Mouse (Mus musculus): ENCODE results near the gene Oxsr1. TPM values are rescaled to one million over a fixed set of nuclear protein-coding genes. Genes with fewer than 3 reads are reported as not detected.
"Not testable (repeated sequence)": the region's sequence is repeated elsewhere in the genome, so short reads cannot be mapped to it uniquely, and the experiment has no call there.

Oxsr1 gene
- total RNA-seq, 2 experiments from 2014 or later = 16.8 to 35.1 TPM

GRCm38 (mm10) chr9:119276321-119276720 lies 45.9 kb downstream of the Oxsr1 start:
- ATAC-seq (ENCODE audit: poor library complexity, severe bottlenecking) = no peak

GRCm38 (mm10) chr9:119274814-119275213 lies 47.4 kb downstream of the Oxsr1 start:
- not testable (repeated sequence) for ATAC-seq (ENCODE audit: poor library complexity, severe bottlenecking)

GRCm38 (mm10) chr9:119271496-119271895 lies 50.7 kb downstream of the Oxsr1 start:
- ATAC-seq (ENCODE audit: poor library complexity, severe bottlenecking) = no peak

GRCm38 (mm10) chr9:119268588-119269145 lies 53.6 kb downstream of the Oxsr1 start:
- no peak for ATAC-seq (ENCODE audit: poor library complexity, severe bottlenecking)

GRCm38 (mm10) chr9:119268120-119268519 lies 54.1 kb downstream of the Oxsr1 start:
- ATAC-seq (ENCODE audit: poor library complexity, severe bottlenecking) = no peak

GRCm38 (mm10) chr9:119266121-119266395 lies 56.2 kb downstream of the Oxsr1 start:
- ATAC-seq (ENCODE audit: poor library complexity, severe bottlenecking) = not testable (repeated sequence)

- peak; percentile 84 for ATAC-seq (ENCODE audit: poor library complexity, severe bottlenecking)
Measured at GRCm38 (mm10) chr9:119265373-119266120, 56.7 kb downstream of the Oxsr1 start.

- no peak for ATAC-seq (ENCODE audit: poor library complexity, severe bottlenecking)
Measured at GRCm38 (mm10) chr9:119263067-119263466, 59.2 kb downstream of the Oxsr1 start.

- ATAC-seq (ENCODE audit: poor library complexity, severe bottlenecking) = no peak
Measured at GRCm38 (mm10) chr9:119260825-119261224, 61.4 kb downstream of the Oxsr1 start.

- no peak for ATAC-seq (ENCODE audit: poor library complexity, severe bottlenecking)
Measured at GRCm38 (mm10) chr9:119258785-119259184, 63.4 kb downstream of the Oxsr1 start.

- ATAC-seq (ENCODE audit: poor library complexity, severe bottlenecking) = no peak
Measured at GRCm38 (mm10) chr9:119258128-119258527, 64.1 kb downstream of the Oxsr1 start.

GRCm38 (mm10) chr9:119256161-119256560 lies 66.1 kb downstream of the Oxsr1 start:
- no peak for ATAC-seq (ENCODE audit: poor library complexity, severe bottlenecking)

GRCm38 (mm10) chr9:119255096-119255495 lies 67.1 kb downstream of the Oxsr1 start:
- ATAC-seq (ENCODE audit: poor library complexity, severe bottlenecking) = no peak

- ATAC-seq (ENCODE audit: poor library complexity, severe bottlenecking) = no peak
Measured at GRCm38 (mm10) chr9:119254187-119254586, 68.0 kb downstream of the Oxsr1 start.

- ATAC-seq (ENCODE audit: poor library complexity, severe bottlenecking) = peak; percentile 80
Measured at GRCm38 (mm10) chr9:119247996-119248395, 74.2 kb downstream of the Oxsr1 start.

- no peak for ATAC-seq (ENCODE audit: poor library complexity, severe bottlenecking)
Measured at GRCm38 (mm10) chr9:119246826-119247225, 75.4 kb downstream of the Oxsr1 start.

GRCm38 (mm10) chr9:119243981-119244380 lies 78.2 kb downstream of the Oxsr1 start:
- no peak for ATAC-seq (ENCODE audit: poor library complexity, severe bottlenecking)

- ATAC-seq (ENCODE audit: poor library complexity, severe bottlenecking) = no peak
Measured at GRCm38 (mm10) chr9:119241169-119241865, 80.9 kb downstream of the Oxsr1 start.

GRCm38 (mm10) chr9:119240286-119240997 lies 81.8 kb downstream of the Oxsr1 start:
- no peak for ATAC-seq (ENCODE audit: poor library complexity, severe bottlenecking)

GRCm38 (mm10) chr9:119239274-119239673 lies 83.0 kb downstream of the Oxsr1 start:
- ATAC-seq (ENCODE audit: poor library complexity, severe bottlenecking) = no peak

- no peak for ATAC-seq (ENCODE audit: poor library complexity, severe bottlenecking)
Measured at GRCm38 (mm10) chr9:119238796-119239195, 83.4 kb downstream of the Oxsr1 start.
